In the genomic region with DNA sequence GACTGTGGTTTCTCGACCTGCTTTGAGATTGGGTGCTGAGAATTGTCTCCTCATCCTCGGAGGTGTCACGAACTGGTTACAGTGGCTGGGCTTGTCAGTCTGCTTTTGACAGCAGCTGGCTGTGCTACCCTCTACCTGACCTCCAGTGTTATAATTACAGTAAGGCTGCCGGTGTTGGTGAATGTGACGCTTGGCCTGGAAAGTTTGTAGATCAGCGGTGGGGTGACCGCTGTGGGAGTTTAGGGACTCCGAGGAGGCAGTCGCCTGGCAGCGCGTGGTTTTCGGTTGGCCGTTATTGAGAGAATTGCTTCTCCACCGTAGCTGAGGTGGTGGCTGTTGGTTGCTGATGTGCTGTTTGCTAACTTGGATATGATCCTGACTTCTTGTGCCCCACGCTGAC, we compare ENCODE assay signal across 20 mouse cellular contexts.
"Had no signal": no experiment of that assay in that cellular context is flagged by ENCODE, and none has a peak within 500 bp of the region (broad histone marks: within the 10 kb centered on the region; RNA-seq: fewer than 3 reads in every experiment).

No protein-coding gene starts in this region.

- H3K27ac ChIP-seq: kidney, embryonic 15.5 days; limb, embryonic 12.5 days; limb, embryonic 15.5 days; liver, embryonic 14.5 days; macrophage; midbrain, embryonic 12.5 days; midbrain, embryonic 15.5 days; neural tube, embryonic 13.5 days; stomach, embryonic 15.5 days had no signal

- H3K4me3 ChIP-seq: kidney, embryonic 15.5 days; limb, embryonic 12.5 days; limb, embryonic 15.5 days; midbrain, embryonic 12.5 days; midbrain, embryonic 15.5 days; neural tube, embryonic 13.5 days; stomach, embryonic 15.5 days had no signal

- DNase-seq: kidney, postnatal 10 days; kidney, postnatal 36 days; left cerebral cortex, postnatal 4 days; liver, postnatal 0 days; lung, embryonic 14.5 days; retina, postnatal 1 day; right cerebral cortex, postnatal 25 days; spleen, adult 18-20 months; thymus, postnatal 25 days had no signal

- H3K27me3 ChIP-seq: kidney, embryonic 15.5 days; limb, embryonic 12.5 days; limb, embryonic 15.5 days; midbrain, embryonic 12.5 days; midbrain, embryonic 15.5 days; neural tube, embryonic 13.5 days; stomach, embryonic 15.5 days had no signal

- H3K4me2 ChIP-seq: kidney, embryonic 15.5 days; limb, embryonic 12.5 days; limb, embryonic 15.5 days; liver, embryonic 11.5 days; lung, embryonic 14.5 days; midbrain, embryonic 12.5 days; midbrain, embryonic 15.5 days; neural tube, embryonic 13.5 days; stomach, embryonic 15.5 days had no signal

- H3K9me3 ChIP-seq: kidney, embryonic 15.5 days; limb, embryonic 12.5 days; limb, embryonic 15.5 days; midbrain, embryonic 12.5 days; midbrain, embryonic 15.5 days; neural tube, embryonic 13.5 days; stomach, embryonic 15.5 days had no signal

- ATAC-seq: liver, postnatal 0 days; lung, postnatal 0 days; midbrain, embryonic 15.5 days had no signal

- H3K4me1 ChIP-seq: limb, embryonic 12.5 days; limb, embryonic 15.5 days; midbrain, embryonic 12.5 days; midbrain, embryonic 15.5 days; stomach, embryonic 15.5 days had no signal

- H3K9ac ChIP-seq: kidney, embryonic 15.5 days; limb, embryonic 12.5 days; limb, embryonic 15.5 days; liver, embryonic 14.5 days; liver, postnatal 0 days; lung, embryonic 14.5 days; midbrain, embryonic 12.5 days; midbrain, embryonic 15.5 days; neural tube, embryonic 13.5 days; stomach, embryonic 15.5 days had no signal
